Mouse (Mus musculus): Measurements from ENCODE around the gene Plcd4. TPM values are rescaled to one million over a fixed set of nuclear protein-coding genes. Genes with fewer than 3 reads are reported as not detected.

Gene Plcd4
- 0.65 TPM for polyA plus RNA-seq (2017; shearing (Covaris generic))

GRCm38 (mm10) chr1:74542451-74542961, at the start of gene Plcd4:
TSS of gene Plcd4 (plus strand) at chr1:74542888.

GRCm38 (mm10) chr1:74505721-74506464, 36.8 kb upstream of the Plcd4 start, which contains the start of gene Cnot9:
TSS of gene Cnot9 (plus strand) at chr1:74506058.

DNA sequence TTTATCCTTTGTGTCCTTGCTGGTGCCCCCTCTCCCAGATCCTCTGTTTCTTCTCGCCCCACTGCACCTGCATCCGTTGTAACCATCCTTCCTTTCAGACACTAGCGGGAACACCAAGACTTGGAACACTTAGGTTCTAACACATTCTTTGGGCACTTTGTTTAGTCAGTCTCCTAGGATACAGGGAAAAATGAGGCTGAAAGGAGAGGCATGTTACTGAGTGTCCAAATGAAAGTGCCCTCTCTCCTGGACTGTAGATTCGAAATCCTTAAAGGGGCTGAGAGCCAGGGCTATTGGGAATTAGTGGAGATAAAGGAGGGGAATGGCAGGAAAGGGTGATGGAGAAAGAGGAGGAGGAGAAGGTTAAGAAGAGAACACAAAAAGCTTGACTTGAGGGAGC, 1.5 kb downstream of the Plcd4 start, which contains the start of gene Usp37:
Gene Usp37, minus strand, starts transcription at position 101 of the 400 bp plus-strand sequence.

DNA sequence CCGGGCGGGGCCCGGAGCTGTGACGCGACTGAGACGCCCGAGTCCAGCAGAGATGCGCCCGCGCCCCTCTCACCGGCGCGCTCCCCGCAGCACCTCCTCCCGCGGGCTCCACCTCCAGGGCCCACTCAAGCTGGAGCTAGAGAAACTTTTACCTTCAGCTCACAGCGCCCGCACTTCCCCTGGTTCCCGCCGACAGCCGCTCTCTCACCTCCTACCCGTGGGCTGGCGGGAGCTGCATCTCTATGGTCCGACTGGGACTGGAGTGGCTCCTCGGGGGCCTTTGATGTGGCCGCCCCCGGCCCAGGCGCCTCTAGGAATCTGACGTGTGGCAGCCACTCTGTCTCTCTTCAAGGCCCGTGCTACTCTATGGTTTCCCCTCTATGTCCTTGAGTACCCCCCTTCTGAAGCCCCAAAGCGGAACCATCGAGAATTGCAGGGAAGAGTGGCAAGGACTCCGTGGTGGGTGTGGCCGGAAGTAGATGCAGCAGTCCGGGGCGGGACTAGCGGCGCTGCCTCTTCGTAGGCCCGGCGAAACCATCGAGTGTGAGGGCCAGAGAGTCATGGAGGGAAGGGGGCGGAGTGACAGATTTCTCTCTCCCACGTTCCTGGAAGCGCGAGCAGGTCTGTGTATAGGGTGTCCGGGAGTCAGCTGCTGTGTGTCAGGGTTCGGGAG, 45.2 kb downstream of the Plcd4 start, which contains the start of the genes Zfp142 and Bcs1l:
Gene Zfp142, minus strand, starts transcription at position 474 of the 673 bp plus-strand sequence.
Gene Bcs1l, plus strand, starts transcription at position 517 of the 673 bp plus-strand sequence.

DNA sequence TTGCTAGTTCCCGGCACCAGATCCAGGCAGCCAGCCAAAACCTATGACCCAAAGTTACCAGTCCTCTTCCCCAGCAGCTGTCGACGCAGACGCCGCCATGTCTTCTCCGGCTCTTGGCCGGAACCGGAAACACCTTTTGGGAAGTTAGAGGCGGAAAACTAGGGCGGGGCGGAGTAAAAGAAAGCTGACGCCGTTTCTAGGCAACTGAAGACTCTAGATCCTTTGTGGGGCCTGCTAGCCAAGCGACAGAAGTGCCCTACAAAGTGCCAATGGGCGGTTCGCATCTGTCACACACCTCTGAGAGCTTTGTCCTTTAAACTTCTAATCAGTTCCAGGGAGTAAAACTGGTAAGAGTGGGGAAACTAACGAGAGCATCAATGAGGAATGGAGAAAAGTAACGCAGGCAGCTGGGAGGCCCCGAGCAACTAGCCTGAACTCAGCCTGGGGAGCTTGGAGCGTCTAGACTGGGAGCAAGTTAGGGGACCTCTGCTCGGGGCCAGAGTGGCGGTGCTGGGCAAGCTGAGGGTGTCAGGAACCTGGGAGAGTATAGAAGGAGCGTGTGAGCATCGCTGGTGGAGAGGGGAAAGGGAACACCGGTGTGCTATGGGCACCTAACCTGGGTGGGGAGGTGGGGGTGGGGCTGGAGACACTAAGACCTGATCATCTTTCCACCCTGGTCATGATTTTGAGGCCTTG, 58.7 kb downstream of the Plcd4 start, which contains the start of the genes Rnf25 and Stk36:
Gene Rnf25, minus strand, starts transcription at position 131 of the 696 bp plus-strand sequence.
Gene Stk36, plus strand, starts transcription at position 179 of the 696 bp plus-strand sequence.

Other genes starting within 250 kb of the Plcd4 start
- gene Tmbim1, start 237.3 kb upstream of the Plcd4 start, polyA plus RNA-seq (2017; shearing (Covaris generic)), result 18.2 TPM
- gene Catip, start 180.8 kb upstream of the Plcd4 start, polyA plus RNA-seq (2017; shearing (Covaris generic)), result 0.15 TPM
- gene Slc11a1, start 167.7 kb upstream of the Plcd4 start, polyA plus RNA-seq (2017; shearing (Covaris generic)), result 2.0 TPM
- gene Ctdsp1, start 151.4 kb upstream of the Plcd4 start, polyA plus RNA-seq (2017; shearing (Covaris generic)), result 8.3 TPM
- 0.24 TPM for gene Vil1, start 133.5 kb upstream of the Plcd4 start, polyA plus RNA-seq (2017; shearing (Covaris generic))
- gene Cnot9, start 36.8 kb upstream of the Plcd4 start, polyA plus RNA-seq (2017; shearing (Covaris generic)), result 37.2 TPM
- 21.0 TPM for gene Usp37, start 1.4 kb downstream of the Plcd4 start, polyA plus RNA-seq (2017; shearing (Covaris generic))
- 19.9 TPM for gene Zfp142, start 45.4 kb downstream of the Plcd4 start, polyA plus RNA-seq (2017; shearing (Covaris generic))
- 16.0 TPM for gene Bcs1l, start 45.4 kb downstream of the Plcd4 start, polyA plus RNA-seq (2017; shearing (Covaris generic))
- gene Rnf25, start 58.5 kb downstream of the Plcd4 start, polyA plus RNA-seq (2017; shearing (Covaris generic)), result 35.3 TPM
- gene Stk36, start 58.6 kb downstream of the Plcd4 start, polyA plus RNA-seq (2017; shearing (Covaris generic)), result not detected
- gene Ttll4, start 118.9 kb downstream of the Plcd4 start, polyA plus RNA-seq (2017; shearing (Covaris generic)), result 37.7 TPM
- not detected for gene Cyp27a1, start 170.7 kb downstream of the Plcd4 start, polyA plus RNA-seq (2017; shearing (Covaris generic))
- gene Prkag3, start 206.3 kb downstream of the Plcd4 start, polyA plus RNA-seq (2017; shearing (Covaris generic)), result not detected
- gene Wnt6, start 229.0 kb downstream of the Plcd4 start, polyA plus RNA-seq (2017; shearing (Covaris generic)), result not detected
- gene Wnt10a, start 248.6 kb downstream of the Plcd4 start, polyA plus RNA-seq (2017; shearing (Covaris generic)), result 0.29 TPM

Data from CD4-positive, CD25-positive, alpha-beta regulatory T cell, adult 9 weeks (primary cell).